Mouse (Mus musculus) cortical plate, adult 2 months (tissue): ENCODE measurements at regions not wholly inside any gene's neighbourhood (a gene's known extent, or its start where the extent isn't known, plus 50 kb on each side); places are given as distances from the start of the nearest gene placed in this dataset.

ENCODE experiments used
- H3K27ac ChIP-seq: fragments of 200-500 bp; 2 replicates; pipeline ENCODE4 v1.5.1; 2012; ENCODE audit warnings: low read length, control low read depth, inconsistent platforms; ENCODE audit not compliant: insufficient read depth
- H3K4me1 ChIP-seq: fragments of 200-500 bp; 2 replicates; pipeline ENCODE4 v1.6.1; 2011; ENCODE audit warnings: low read length; ENCODE audit not compliant: control insufficient read depth, insufficient read depth
- H3K4me3 ChIP-seq: fragments of 200-500 bp; 2 replicates; pipeline ENCODE4 v1.5.1; 2011; ENCODE audit warnings: mild to moderate bottlenecking, low read length, control low read depth; ENCODE audit not compliant: insufficient read depth
- CTCF ChIP-seq: fragments of 200-500 bp; IDR thresholded peaks from 2 replicates; pipeline ENCODE4 v1.5.1; 2011; ENCODE audit warnings: mild to moderate bottlenecking, control low read depth, low read length; ENCODE audit not compliant: insufficient read depth; ENCODE audit errors: extremely low read depth
- POLR2A ChIP-seq: fragments of 200-500 bp; IDR thresholded peaks from 2 replicates; pipeline ENCODE4 v1.6.1; 2011; ENCODE audit warnings: mild to moderate bottlenecking, low read length, control low read depth; ENCODE audit not compliant: insufficient read depth; ENCODE audit errors: extremely low read depth

- Histone ChIP-seq H3K4me1 (no peaks in the 10 kb centered on the region), H3K4me3 (no peak overlapping the region), H3K27ac (no peak overlapping the region)
- TF ChIP-seq CTCF (no peak), POLR2A (no peak)
Observed at GRCm38 (mm10) chr6:117516906-117517305, 324.1 kb upstream of the Zfp637 start.

GRCm38 (mm10) chr6:117518939-117519338 is 322.0 kb upstream of the Zfp637 start:
- H3K4me3 ChIP-seq = no peak overlapping the region
- TF ChIP-seq CTCF (no peak), POLR2A (no peak)
- no peak overlapping the region for H3K27ac ChIP-seq
- no peaks in the 10 kb centered on the region for H3K4me1 ChIP-seq

- TF ChIP-seq CTCF (no peak), POLR2A (no peak)
- Histone ChIP-seq H3K4me1 (no peaks in the 10 kb centered on the region), H3K4me3 (no peak overlapping the region), H3K27ac (no peak overlapping the region)
Observed at GRCm38 (mm10) chr6:117519466-117519865, 321.5 kb upstream of the Zfp637 start.

- Histone ChIP-seq H3K4me3 (no peak overlapping the region), H3K27ac (no peak overlapping the region), H3K4me1 (no peaks in the 10 kb centered on the region)
- no peak for TF ChIP-seq CTCF
- no peak for TF ChIP-seq POLR2A
Observed at GRCm38 (mm10) chr6:117526161-117526935, 314.6 kb upstream of the Zfp637 start.

- no peaks in the 10 kb centered on the region for H3K4me1 ChIP-seq
- TF ChIP-seq POLR2A (no peak), CTCF (no peak)
- no peak overlapping the region for H3K4me3 ChIP-seq
- no peak overlapping the region for H3K27ac ChIP-seq
Observed at GRCm38 (mm10) chr6:117527526-117527925, 313.5 kb upstream of the Zfp637 start.

- no peak for TF ChIP-seq POLR2A
- H3K4me1 ChIP-seq = no peaks in the 10 kb centered on the region
Observed at GRCm38 (mm10) chr6:117534149-117534548, 306.8 kb upstream of the Zfp637 start.

GRCm38 (mm10) chr6:117534991-117535390 is 306.0 kb upstream of the Zfp637 start:
- no peak overlapping the region for H3K4me3 ChIP-seq
- H3K4me1 ChIP-seq = no peaks in the 10 kb centered on the region
- TF ChIP-seq POLR2A (no peak), CTCF (no peak)
- H3K27ac ChIP-seq = no peak overlapping the region

More at GRCm38 (mm10) chr6:117534149-117534548, 306.8 kb upstream of the Zfp637 start:
- Histone ChIP-seq H3K27ac (no peak overlapping the region), H3K4me3 (no peak overlapping the region)

GRCm38 (mm10) chr6:117536084-117536483 is 304.9 kb upstream of the Zfp637 start:
- H3K4me3 ChIP-seq = no peak overlapping the region
- H3K27ac ChIP-seq = no peak overlapping the region
- no peak for TF ChIP-seq CTCF
- TF ChIP-seq POLR2A = no peak
- H3K4me1 ChIP-seq = no peaks in the 10 kb centered on the region

GRCm38 (mm10) chr6:117542431-117542830 is 298.5 kb upstream of the Zfp637 start:
- Histone ChIP-seq H3K4me1 (no peaks in the 10 kb centered on the region), H3K27ac (no peak overlapping the region), H3K4me3 (no peak overlapping the region)
- no peak for TF ChIP-seq POLR2A
- no peak for TF ChIP-seq CTCF
